Mouse (Mus musculus): ENCODE results near the gene Wnt7a. TPM values are rescaled to one million over a fixed set of nuclear protein-coding genes. Genes with fewer than 3 reads are reported as not detected.

Wnt7a gene
- total and polyA plus RNA-seq, 3 experiments, result not detected

DNA sequence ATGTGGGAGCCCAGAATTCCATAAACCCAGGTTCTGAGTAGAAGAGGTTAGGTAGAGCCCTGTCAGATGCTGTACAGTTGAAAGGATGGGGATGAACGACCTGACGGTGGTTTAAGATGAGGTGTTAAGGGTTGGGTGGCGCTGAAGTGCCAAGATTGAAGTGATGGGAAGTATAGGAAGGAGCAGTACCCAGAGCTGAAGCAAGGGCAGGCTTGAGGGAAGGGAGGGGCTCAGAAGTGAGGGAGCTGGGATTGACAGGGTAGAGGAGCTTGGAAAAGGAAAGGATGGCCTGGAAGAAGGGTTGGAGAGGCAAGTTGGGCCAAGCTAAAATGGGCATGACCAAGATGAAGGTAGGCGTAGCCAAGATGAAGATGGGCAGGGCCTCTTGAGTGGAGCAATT is 10.5 kb upstream of the Wnt7a start:
- Histone ChIP-seq H3K4me1 (ENCODE audit: control insufficient read depth in 1 of 2, insufficient read depth in 2 of 2, low read length in 2 of 2) (no peaks in the 10 kb centered on the region), H3K36me3 (ENCODE audit: control insufficient read depth in 1 of 2, insufficient read depth in 2 of 2, low read length in 2 of 2) (no peaks in the 10 kb centered on the region)
- TF ChIP-seq JUND (IDR thresholded peaks at IDR 0.05; ENCODE audit: low read depth, low read length), result no peak
- TF ChIP-seq GATA1 (IDR thresholded peaks at IDR 0.05; ENCODE audit: low read depth, low read length), result no peak
- TF ChIP-seq ZKSCAN1 (IDR thresholded peaks at IDR 0.05; ENCODE audit: low read depth, low read length), result no peak
- no peak for TF ChIP-seq NELFE (IDR thresholded peaks at IDR 0.05; ENCODE audit: low read depth, low read length)
- no peak for TF ChIP-seq MAFK (IDR thresholded peaks at IDR 0.05; ENCODE audit: borderline replicate concordance, low read depth, low read length)
- no peak for TF ChIP-seq UBTF (IDR thresholded peaks at IDR 0.05; ENCODE audit: borderline replicate concordance, insufficient read depth, low read depth, low read length)
- no peak for TF ChIP-seq NRF1 (IDR thresholded peaks at IDR 0.05; ENCODE audit: insufficient read depth, low read depth, low read length, poor library complexity, severe bottlenecking)
- no peak for TF ChIP-seq MYB (IDR thresholded peaks at IDR 0.05; ENCODE audit: low read depth, low read length)
- TF ChIP-seq MEF2A (IDR thresholded peaks at IDR 0.05; ENCODE audit: extremely low read depth, insufficient replicate concordance, low read depth, low read length, poor library complexity, severe bottlenecking), result no peak
- no peak for TF ChIP-seq CHD1 (IDR thresholded peaks at IDR 0.05; ENCODE audit: low read depth, low read length)
- no peak for TF ChIP-seq ZMIZ1 (IDR thresholded peaks at IDR 0.05; ENCODE audit: low read depth, low read length)
- no peak for TF ChIP-seq ELF1 (IDR thresholded peaks at IDR 0.05; ENCODE audit: low read depth, low read length)
- TF ChIP-seq CHD2 (IDR thresholded peaks at IDR 0.05; ENCODE audit: low read length), result no peak

DNA sequence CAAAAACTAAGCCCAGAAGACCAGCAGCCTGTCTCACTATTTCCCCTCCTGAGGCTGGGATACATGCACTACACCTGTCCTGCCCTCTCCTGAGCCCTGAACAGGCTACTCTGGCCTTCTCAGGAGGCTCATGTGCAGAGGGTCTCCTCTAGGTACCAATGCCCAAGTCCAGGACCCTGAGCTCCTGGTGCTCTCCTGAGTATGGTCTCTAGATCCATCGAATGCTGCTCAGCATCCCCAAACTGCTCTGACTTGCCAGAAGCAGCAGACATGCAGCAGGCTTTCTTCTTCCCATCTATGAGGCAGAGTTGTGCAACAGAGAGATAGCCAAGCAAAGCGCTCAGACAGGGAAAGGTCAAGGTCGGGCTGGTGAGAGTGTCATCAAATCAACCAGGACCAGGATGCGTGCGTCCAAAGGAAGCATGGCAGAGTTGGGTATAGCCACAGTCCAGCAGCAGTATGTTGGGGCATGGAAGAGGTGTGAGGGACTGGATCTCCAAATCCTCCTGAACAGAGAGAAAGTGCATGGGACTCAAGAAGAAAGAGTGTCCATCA is 6.2 kb upstream of the Wnt7a start:
- DNase-seq (ENCODE audit: low read depth, low spot score), result no peak
- Histone ChIP-seq H3K27ac (ENCODE audit: control insufficient read depth, low read depth, low read length) (no peak overlapping the region), H3K27me3 (ENCODE audit: control insufficient read depth in 1 of 2, insufficient read depth in 2 of 2, low read length in 2 of 2) (peaks cover 13 to 15% of the 10 kb centered on the region in 2 experiments), H3K36me3 (ENCODE audit: control insufficient read depth in 1 of 2, insufficient read depth in 2 of 2, low read length in 2 of 2) (no peaks in the 10 kb centered on the region), H3K4me1 (ENCODE audit: control insufficient read depth in 1 of 2, insufficient read depth in 2 of 2, low read length in 2 of 2) (no peaks in the 10 kb centered on the region), H3K79me2 (ENCODE audit: control insufficient read depth, insufficient read depth, low read length, poor library complexity) (no peaks in the 10 kb centered on the region), H3K4me3 (ENCODE audit: control insufficient read depth in 1 of 2, insufficient read depth in 1 of 2, low read depth in 2 of 2, low read length in 2 of 2) (no peak overlapping the region), H3K9me3 (replicated peaks; ENCODE audit: insufficient read depth, low read length) (no peaks in the 10 kb centered on the region), H3K9ac (ENCODE audit: control insufficient read depth, low read depth, low read length, poor library complexity, severe bottlenecking) (no peak overlapping the region)
- no peak for TF ChIP-seq TBP (IDR thresholded peaks at IDR 0.05; ENCODE audit: low read depth, low read length)
- TF ChIP-seq ZKSCAN1 (IDR thresholded peaks at IDR 0.05; ENCODE audit: low read depth, low read length), result no peak
- TF ChIP-seq MAX (IDR thresholded peaks at IDR 0.05; ENCODE audit: low read length), result no peak
- TF ChIP-seq KAT2A (conservative IDR thresholded peaks at IDR 0.05; ENCODE audit: low read depth, low read length), result no peak
- TF ChIP-seq JUND (IDR thresholded peaks at IDR 0.05; ENCODE audit: low read depth, low read length), result no peak
- TF ChIP-seq SMC3 (IDR thresholded peaks at IDR 0.05; ENCODE audit: low read depth, low read length), result no peak
- no peak for TF ChIP-seq MAZ (IDR thresholded peaks at IDR 0.05; ENCODE audit: low read depth, low read length)
- TF ChIP-seq POLR2AphosphoS2 (IDR thresholded peaks at IDR 0.05; ENCODE audit: low read length), result no peak

More for the DNA sequence above, 10.5 kb upstream of the Wnt7a start:
- Histone ChIP-seq H3K79me2 (ENCODE audit: control insufficient read depth, insufficient read depth, low read length, poor library complexity) (no peaks in the 10 kb centered on the region), H3K27ac (ENCODE audit: control insufficient read depth, low read depth, low read length) (no peak overlapping the region), H3K4me3 (ENCODE audit: control insufficient read depth in 1 of 2, insufficient read depth in 1 of 2, low read depth in 2 of 2, low read length in 2 of 2) (no peak overlapping the region), H3K9ac (ENCODE audit: control insufficient read depth, low read depth, low read length, poor library complexity, severe bottlenecking) (no peak overlapping the region), H3K27me3 (ENCODE audit: control insufficient read depth in 1 of 2, insufficient read depth in 2 of 2, low read length in 2 of 2) (peaks cover 27 to 34% of the 10 kb centered on the region in 2 experiments), H3K9me3 (replicated peaks; ENCODE audit: insufficient read depth, low read length) (no peaks in the 10 kb centered on the region)
- DNase-seq (ENCODE audit: low read depth, low spot score), result no peak

All from MEL (cell line).